Mouse (Mus musculus): ENCODE data around the gene Tcf15.

- TF ChIP-seq CTCF (IDR thresholded peaks at IDR 0.05; ENCODE audit: borderline replicate concordance, extremely low read depth, insufficient read depth, insufficient read length) = no peak
- no peak for TF ChIP-seq POLR2A (IDR thresholded peaks at IDR 0.05; ENCODE audit: borderline replicate concordance, extremely low read depth, insufficient read depth, insufficient read length, poor library complexity, severe bottlenecking)
Observed at GRCm38 (mm10) chr2:152112490-152112889, 30.9 kb upstream of the Tcf15 start.
